Mouse (Mus musculus): ENCODE results near the gene Fndc10. TPM values are rescaled to one million over a fixed set of nuclear protein-coding genes. Genes with fewer than 3 reads are reported as not detected.
"Not testable (repeated sequence)": the region's sequence is repeated elsewhere in the genome, so short reads cannot be mapped to it uniquely, and the experiment has no call there.

Gene Fndc10
- polyA plus RNA-seq, 1 experiment: 8.8 TPM

GRCm38 (mm10) chr4:155736421-155736820 lies 42.3 kb downstream of the Fndc10 start:
- Histone ChIP-seq H3K27me3 (ENCODE audit: control insufficient read depth, insufficient read depth, low read length) (no peaks in the 10 kb centered on the region), H3K4me3 (ENCODE audit: extremely low read depth, insufficient read depth, insufficient read length) (no peak overlapping the region), H3K4me1 (ENCODE audit: control insufficient read depth, insufficient read depth, insufficient read length) (peaks cover 4% of the 10 kb centered on the region; the same call in 1 of the 2 replicates), H3K27ac (ENCODE audit: insufficient read depth, low read length) (no peak overlapping the region), H3K36me3 (ENCODE audit: control insufficient read depth, insufficient read depth, low read length) (peaks cover 9% of the 10 kb centered on the region; the same call in 1 of the 2 replicates)
- TF ChIP-seq POLR2A (IDR thresholded peaks at IDR 0.05; ENCODE audit: low read depth, low read length) (no peak), CTCF (IDR thresholded peaks at IDR 0.05; ENCODE audit: extremely low read depth, insufficient read depth, insufficient read length, insufficient replicate concordance) (no peak)
- 95% methylated on average over 5 of the region's 5 CpGs for WGBS
- no peak for DNase-seq (ENCODE audit: low read depth in 1 of 2, low spot score in 2 of 2)

- DNase-seq (ENCODE audit: low read depth in 1 of 2, low spot score in 2 of 2): no peak
- Histone ChIP-seq H3K4me1 (ENCODE audit: control insufficient read depth, insufficient read depth, insufficient read length) (peaks cover 4% of the 10 kb centered on the region; the same call in 1 of the 2 replicates), H3K27me3 (ENCODE audit: control insufficient read depth, insufficient read depth, low read length) (no peaks in the 10 kb centered on the region), H3K4me3 (ENCODE audit: extremely low read depth, insufficient read depth, insufficient read length) (no peak overlapping the region), H3K27ac (ENCODE audit: insufficient read depth, low read length) (no peak overlapping the region), H3K36me3 (ENCODE audit: control insufficient read depth, insufficient read depth, low read length) (peaks cover 9% of the 10 kb centered on the region; the same call in 1 of the 2 replicates)
- TF ChIP-seq POLR2A (IDR thresholded peaks at IDR 0.05; ENCODE audit: low read depth, low read length) (no peak), CTCF (IDR thresholded peaks at IDR 0.05; ENCODE audit: extremely low read depth, insufficient read depth, insufficient read length, insufficient replicate concordance) (no peak)
- WGBS: 70% methylated on average over 8 of the region's 8 CpGs
These were observed 44.1 kb downstream of the Fndc10 start for GRCm38 (mm10) chr4:155738262-155738661.

- H3K27ac ChIP-seq (ENCODE audit: insufficient read depth, low read length): no peak overlapping the region
- no peaks in the 10 kb centered on the region for H3K27me3 ChIP-seq (ENCODE audit: control insufficient read depth, insufficient read depth, low read length)
- H3K4me3 ChIP-seq (ENCODE audit: extremely low read depth, insufficient read depth, insufficient read length): no peak overlapping the region
- WGBS: 92% methylated on average over 6 of the region's 6 CpGs
- TF ChIP-seq POLR2A (IDR thresholded peaks at IDR 0.05; ENCODE audit: low read depth, low read length): no peak
- TF ChIP-seq CTCF (IDR thresholded peaks at IDR 0.05; ENCODE audit: extremely low read depth, insufficient read depth, insufficient read length, insufficient replicate concordance): no peak
- H3K4me1 ChIP-seq (ENCODE audit: control insufficient read depth, insufficient read depth, insufficient read length): peaks cover 4% of the 10 kb centered on the region; the same call in 1 of the 2 replicates
- no peak for DNase-seq (ENCODE audit: low read depth in 1 of 2, low spot score in 2 of 2)
- H3K36me3 ChIP-seq (ENCODE audit: control insufficient read depth, insufficient read depth, low read length): peaks cover 10% of the 10 kb centered on the region; the same call in 1 of the 2 replicates
These were observed 45.0 kb downstream of the Fndc10 start for GRCm38 (mm10) chr4:155739152-155739551.

- DNase-seq (ENCODE audit: low read depth in 1 of 2, low spot score in 2 of 2): no peak
- Histone ChIP-seq H3K4me3 (ENCODE audit: extremely low read depth, insufficient read depth, insufficient read length) (no peak overlapping the region), H3K4me1 (ENCODE audit: control insufficient read depth, insufficient read depth, insufficient read length) (peaks cover 4% of the 10 kb centered on the region; the same call in 1 of the 2 replicates), H3K36me3 (ENCODE audit: control insufficient read depth, insufficient read depth, low read length) (peaks cover 12% of the 10 kb centered on the region; the same call in 1 of the 2 replicates), H3K27me3 (ENCODE audit: control insufficient read depth, insufficient read depth, low read length) (no peaks in the 10 kb centered on the region), H3K27ac (ENCODE audit: insufficient read depth, low read length) (no peak overlapping the region)
- WGBS: 95% methylated on average over 37 of the region's 37 CpGs
- no peak for TF ChIP-seq POLR2A (IDR thresholded peaks at IDR 0.05; ENCODE audit: low read depth, low read length)
- TF ChIP-seq CTCF (IDR thresholded peaks at IDR 0.05; ENCODE audit: extremely low read depth, insufficient read depth, insufficient read length, insufficient replicate concordance): no peak
These were observed 45.8 kb downstream of the Fndc10 start for GRCm38 (mm10) chr4:155739741-155740636.

- not testable (repeated sequence) for H3K4me1 ChIP-seq (ENCODE audit: control insufficient read depth, insufficient read depth, insufficient read length); H3K27me3 ChIP-seq (ENCODE audit: control insufficient read depth, insufficient read depth, low read length); H3K4me3 ChIP-seq (ENCODE audit: extremely low read depth, insufficient read depth, insufficient read length); H3K27ac ChIP-seq (ENCODE audit: insufficient read depth, low read length); DNase-seq (ENCODE audit: low read depth in 1 of 2, low spot score in 2 of 2)
- 96% methylated on average over 10 of the region's 10 CpGs for WGBS
- H3K36me3 ChIP-seq (ENCODE audit: control insufficient read depth, insufficient read depth, low read length): peaks cover 12% of the 10 kb centered on the region; the same call in 1 of the 2 replicates
These were observed 46.5 kb downstream of the Fndc10 start for GRCm38 (mm10) chr4:155740681-155741080.

GRCm38 (mm10) chr4:155742684-155743083 lies 48.5 kb downstream of the Fndc10 start:
- Histone ChIP-seq H3K4me1 (ENCODE audit: control insufficient read depth, insufficient read depth, insufficient read length) (no peaks in the 10 kb centered on the region), H3K27ac (ENCODE audit: insufficient read depth, low read length) (no peak overlapping the region), H3K4me3 (ENCODE audit: extremely low read depth, insufficient read depth, insufficient read length) (no peak overlapping the region), H3K27me3 (ENCODE audit: control insufficient read depth, insufficient read depth, low read length) (no peaks in the 10 kb centered on the region), H3K36me3 (ENCODE audit: control insufficient read depth, insufficient read depth, low read length) (peaks cover 19% of the 10 kb centered on the region)
- TF ChIP-seq CTCF (IDR thresholded peaks at IDR 0.05; ENCODE audit: extremely low read depth, insufficient read depth, insufficient read length, insufficient replicate concordance) (no peak), POLR2A (IDR thresholded peaks at IDR 0.05; ENCODE audit: low read depth, low read length) (no peak)
- 94% methylated on average over 5 of the region's 5 CpGs for WGBS
- DNase-seq (ENCODE audit: low read depth in 1 of 2, low spot score in 2 of 2): no peak

GRCm38 (mm10) chr4:155744474-155744873 lies 50.3 kb downstream of the Fndc10 start:
- Histone ChIP-seq H3K27ac (ENCODE audit: insufficient read depth, low read length) (no peak overlapping the region), H3K36me3 (ENCODE audit: control insufficient read depth, insufficient read depth, low read length) (peaks cover 27% of the 10 kb centered on the region), H3K27me3 (ENCODE audit: control insufficient read depth, insufficient read depth, low read length) (no peaks in the 10 kb centered on the region), H3K4me1 (ENCODE audit: control insufficient read depth, insufficient read depth, insufficient read length) (no peaks in the 10 kb centered on the region), H3K4me3 (ENCODE audit: extremely low read depth, insufficient read depth, insufficient read length) (no peak overlapping the region)
- DNase-seq (ENCODE audit: low read depth in 1 of 2, low spot score in 2 of 2): no peak
- no peak for TF ChIP-seq CTCF (IDR thresholded peaks at IDR 0.05; ENCODE audit: extremely low read depth, insufficient read depth, insufficient read length, insufficient replicate concordance)
- no peak for TF ChIP-seq POLR2A (IDR thresholded peaks at IDR 0.05; ENCODE audit: low read depth, low read length)
- WGBS: 88% methylated on average over 8 of the region's 8 CpGs

Measured in spleen, adult 2 months (tissue).